Mouse (Mus musculus) forebrain, postnatal 0 days (tissue): ENCODE data around the gene Armc8. TPM values are rescaled to one million over a fixed set of nuclear protein-coding genes. Genes with fewer than 3 reads are reported as not detected.

Experiments
- ATAC-seq: fragments of 200-750 bp; cut with Nextera tagmentation; 2 replicates; pipeline ENCODE4 v1.8.0; 2017; ENCODE audit warnings: mild to moderate bottlenecking, moderate library complexity
- DNase-seq: peaks from one replicate; pipeline ENCODE4 v3.0.0-alpha.2; 2015
- H3K27ac ChIP-seq: fragments of 300-500 bp; sonication (generic); 2 replicates; pipeline ENCODE4 v1.5.1; 2014; ENCODE audit warnings: low read depth, mild to moderate bottlenecking, antibody characterized with exemption, low read length, moderate library complexity, mixed read lengths
- H3K27me3 ChIP-seq: fragments of 300-500 bp; sonication (generic); 2 replicates; pipeline ENCODE4 v1.6.1; 2014; ENCODE audit warnings: mild to moderate bottlenecking, low read length, mixed read lengths; ENCODE audit not compliant: insufficient read depth
- H3K36me3 ChIP-seq: fragments of 300-500 bp; sonication (generic); 2 replicates; pipeline ENCODE4 v1.6.1; 2014; ENCODE audit warnings: mild to moderate bottlenecking, moderate library complexity; ENCODE audit not compliant: insufficient read depth
- H3K4me1 ChIP-seq: fragments of 300-500 bp; sonication (generic); 2 replicates; pipeline ENCODE4 v1.6.1; 2014; ENCODE audit warnings: antibody characterized with exemption; ENCODE audit not compliant: insufficient read depth
- H3K4me2 ChIP-seq: fragments of 300-500 bp; sonication (generic); 2 replicates; pipeline ENCODE4 v1.6.1; 2014; ENCODE audit warnings: low read depth, mild to moderate bottlenecking, moderate library complexity
- H3K4me3 ChIP-seq: fragments of 300-500 bp; sonication (generic); 2 replicates; pipeline ENCODE4 v1.5.1; 2014; ENCODE audit warnings: low read depth, low read length, mixed read lengths
- H3K9ac ChIP-seq: fragments of 300-500 bp; sonication (generic); 2 replicates; pipeline ENCODE4 v1.6.1; 2014; ENCODE audit warnings: mild to moderate bottlenecking
- H3K9me3 ChIP-seq: fragments of 300-500 bp; sonication (generic); 2 replicates; pipeline ENCODE4 v1.6.1; 2016; ENCODE audit warnings: low read length
- CTCF ChIP-seq: sonication (generic); IDR thresholded peaks from 2 replicates; pipeline ENCODE4 v1.5.1; 2016; ENCODE audit warnings: antibody characterized with exemption, control low read depth, low read depth
- WGBS: fragments of 180-500 bp; shearing (Covaris S2); extraction: QIAGEN DNeasy Blood & Tissue Kit; methylation state at CpG from one replicate; pipeline ENCODE4 v1.1.7; 2014; 5-methylcytosine and 5-hydroxymethylcytosine counted together
- polyA plus RNA-seq: library from polyadenylated mRNA; unstranded; fragments of >200 nt; fragmentation: Nextera tagmentation; extraction: Ambion mirVana; gene quantifications from 2 replicates; pipeline ENCODE4 v1.2.1, GENCODE M21; 2015
- total RNA-seq: library from RNA; depleted of rRNA; stranded (reverse); fragments of >200 nt; gene quantifications from 2 replicates; pipeline ENCODE4 v1.2.3, GENCODE M21; 2014

The Armc8 gene
- total and polyA plus RNA-seq, 2 experiments from 2014 or later = 70.6 to 96.3 TPM

- H3K4me3 ChIP-seq = no peak overlapping the region
- no peak for TF ChIP-seq CTCF
These were observed 62.8 kb downstream of the Armc8 start for GRCm38 (mm10) chr9:99505875-99506274.

GRCm38 (mm10) chr9:99499336-99499735 is 69.4 kb downstream of the Armc8 start:
- no peak for DNase-seq
- H3K9ac ChIP-seq = no peak overlapping the region
- no peak overlapping the region for H3K4me3 ChIP-seq
- no peaks in the 10 kb centered on the region for H3K27me3 ChIP-seq
- no peak overlapping the region for H3K4me2 ChIP-seq
- ATAC-seq = no peak
- TF ChIP-seq CTCF = no peak
- no peaks in the 10 kb centered on the region for H3K9me3 ChIP-seq
- H3K4me1 ChIP-seq = no peaks in the 10 kb centered on the region
- WGBS = 94% methylated on average over 4 of the region's 4 CpGs
- peaks cover 26% of the 10 kb centered on the region for H3K36me3 ChIP-seq
- H3K27ac ChIP-seq = no peak overlapping the region

More at GRCm38 (mm10) chr9:99505875-99506274, 62.8 kb downstream of the Armc8 start:
- no peak overlapping the region for H3K9ac ChIP-seq
- H3K36me3 ChIP-seq = peaks cover 8% of the 10 kb centered on the region; the same call in 1 of the 2 replicates
- no peak overlapping the region for H3K27ac ChIP-seq
- no peaks in the 10 kb centered on the region for H3K4me1 ChIP-seq
- 92% methylated on average over 7 of the region's 7 CpGs for WGBS
- DNase-seq = no peak
- no peaks in the 10 kb centered on the region for H3K27me3 ChIP-seq
- ATAC-seq = no peak
- H3K9me3 ChIP-seq = no peaks in the 10 kb centered on the region
- H3K4me2 ChIP-seq = no peak overlapping the region

GRCm38 (mm10) chr9:99492634-99493200 is 76.0 kb downstream of the Armc8 start:
- H3K9ac ChIP-seq = no peak overlapping the region
- peaks cover 34% of the 10 kb centered on the region for H3K36me3 ChIP-seq
- H3K27ac ChIP-seq = no peak overlapping the region
- H3K27me3 ChIP-seq = no peaks in the 10 kb centered on the region
- no peak for TF ChIP-seq CTCF
- H3K9me3 ChIP-seq = no peaks in the 10 kb centered on the region
- H3K4me1 ChIP-seq = no peaks in the 10 kb centered on the region
- H3K4me2 ChIP-seq = no peak overlapping the region
- no peak overlapping the region for H3K4me3 ChIP-seq
- 80% methylated on average over 10 of the region's 10 CpGs for WGBS
- ATAC-seq = no peak
- no peak for DNase-seq

- 93% methylated on average over 4 of the region's 4 CpGs for WGBS
- Histone ChIP-seq H3K9me3 (no peaks in the 10 kb centered on the region), H3K27me3 (no peaks in the 10 kb centered on the region), H3K9ac (no peak overlapping the region), H3K4me2 (no peak overlapping the region), H3K36me3 (peaks cover 29% of the 10 kb centered on the region), H3K4me3 (no peak overlapping the region), H3K4me1 (no peaks in the 10 kb centered on the region), H3K27ac (no peak overlapping the region)
- no peak for TF ChIP-seq CTCF
- no peak for ATAC-seq
- no peak for DNase-seq
These were observed 77.6 kb downstream of the Armc8 start for GRCm38 (mm10) chr9:99491050-99491449.

GRCm38 (mm10) chr9:99487841-99488240 is 80.9 kb downstream of the Armc8 start:
- WGBS = 89% methylated on average over 3 of the region's 3 CpGs
- DNase-seq (no peak), ATAC-seq (no peak)
- H3K27ac ChIP-seq = no peak overlapping the region
- no peak overlapping the region for H3K4me2 ChIP-seq
- H3K9me3 ChIP-seq = no peaks in the 10 kb centered on the region
- peaks cover 26% of the 10 kb centered on the region for H3K36me3 ChIP-seq
- TF ChIP-seq CTCF = no peak
- H3K9ac ChIP-seq = no peak overlapping the region
- H3K27me3 ChIP-seq = no peaks in the 10 kb centered on the region
- no peaks in the 10 kb centered on the region for H3K4me1 ChIP-seq
- H3K4me3 ChIP-seq = no peak overlapping the region

- no peaks in the 10 kb centered on the region for H3K4me1 ChIP-seq
- no peak for ATAC-seq
- no peak overlapping the region for H3K4me3 ChIP-seq
- no peaks in the 10 kb centered on the region for H3K9me3 ChIP-seq
- DNase-seq = no peak
- H3K27me3 ChIP-seq = no peaks in the 10 kb centered on the region
- WGBS = 90% methylated on average over 8 of the region's 8 CpGs
- no peak overlapping the region for H3K4me2 ChIP-seq
- TF ChIP-seq CTCF = no peak
- H3K9ac ChIP-seq = no peak overlapping the region
- peaks cover 26% of the 10 kb centered on the region for H3K36me3 ChIP-seq
- no peak overlapping the region for H3K27ac ChIP-seq
These were observed 81.5 kb downstream of the Armc8 start for GRCm38 (mm10) chr9:99487126-99487695.

- Histone ChIP-seq H3K36me3 (peaks cover 26% of the 10 kb centered on the region), H3K4me2 (no peak overlapping the region), H3K9ac (no peak overlapping the region), H3K9me3 (no peaks in the 10 kb centered on the region), H3K27ac (no peak overlapping the region), H3K4me3 (no peak overlapping the region), H3K4me1 (0 out of 2 replicates have a peak, but pooled peaks cover 2% of the 10 kb centered on the region), H3K27me3 (no peaks in the 10 kb centered on the region)
- WGBS = 93% methylated on average over 4 of the region's 4 CpGs
- no peak for TF ChIP-seq CTCF
- DNase-seq (no peak), ATAC-seq (no peak)
These were observed 83.6 kb downstream of the Armc8 start for GRCm38 (mm10) chr9:99485144-99485543.
